Mouse (Mus musculus) splenic B cell, adult 2 months (primary cell): ENCODE results near the gene Gp9.
A peak's percentile ranks its signal among the peaks of the same experiment; 100 is the strongest.

ENCODE experiments used
- DNase-seq: peaks from one replicate; pipeline ENCODE4 v3.0.0-alpha.2; 2011; ENCODE audit warnings: low read depth, low spot score
- H3K27me3 ChIP-seq: 2 replicates; pipeline ENCODE4 v1.6.1; 2012; ENCODE audit warnings: mild to moderate bottlenecking, low read length, moderate library complexity, mixed read lengths; ENCODE audit not compliant: control insufficient read depth, poor library complexity, insufficient read depth, severe bottlenecking
- H3K36me3 ChIP-seq: 2 replicates; pipeline ENCODE4 v1.6.1; 2012; ENCODE audit warnings: mild to moderate bottlenecking, low read length, moderate library complexity, mixed read lengths; ENCODE audit not compliant: control insufficient read depth, poor library complexity, insufficient read depth, severe bottlenecking

Gene Gp9

GRCm38 (mm10) chr6:87777842-87778241, at the start of gene Gp9:
Gp9 (plus strand) TSS chr6:87778072.
- no peak for DNase-seq
- Histone ChIP-seq H3K27me3 (no peaks in the 10 kb centered on the region), H3K36me3 (no peaks in the 10 kb centered on the region)

- no peak for DNase-seq
- Histone ChIP-seq H3K36me3 (no peaks in the 10 kb centered on the region), H3K27me3 (no peaks in the 10 kb centered on the region)
Observed at GRCm38 (mm10) chr6:87728102-87728501, 49.8 kb upstream of the Gp9 start.

DNA sequence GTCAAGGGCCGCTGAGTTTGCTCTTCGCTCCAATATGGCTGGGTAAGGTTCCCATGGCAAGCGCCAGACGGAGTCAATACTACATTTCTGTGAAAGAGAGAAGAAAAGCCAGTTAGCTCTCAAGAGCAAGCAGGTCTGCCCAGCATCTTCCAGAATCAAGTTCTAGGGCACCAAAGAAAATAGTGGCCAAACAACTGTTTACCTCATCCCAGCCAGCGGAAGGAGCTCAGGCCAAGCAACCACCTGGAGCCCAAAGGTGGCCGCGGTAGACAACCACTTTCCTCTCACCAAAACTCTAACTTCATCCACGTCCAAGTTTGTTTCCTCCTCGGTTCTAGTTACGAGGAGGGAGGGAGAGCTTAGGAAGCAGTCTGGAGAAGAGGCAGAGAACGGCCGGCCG, 47.7 kb upstream of the Gp9 start:
- no peaks in the 10 kb centered on the region for H3K27me3 ChIP-seq
- no peaks in the 10 kb centered on the region for H3K36me3 ChIP-seq
- DNase-seq: no peak

- H3K27me3 ChIP-seq: no peaks in the 10 kb centered on the region
- H3K36me3 ChIP-seq: no peaks in the 10 kb centered on the region
- DNase-seq: no peak
Observed at GRCm38 (mm10) chr6:87730591-87731462, 47.0 kb upstream of the Gp9 start, which contains the start of gene Efcc1. Efcc1 (plus strand) TSS chr6:87730869.

- Histone ChIP-seq H3K27me3 (no peaks in the 10 kb centered on the region), H3K36me3 (no peaks in the 10 kb centered on the region)
- DNase-seq: no peak
Observed at GRCm38 (mm10) chr6:87731463-87732095, 46.3 kb upstream of the Gp9 start.

- DNase-seq: no peak
- Histone ChIP-seq H3K27me3 (no peaks in the 10 kb centered on the region), H3K36me3 (no peaks in the 10 kb centered on the region)
Observed at GRCm38 (mm10) chr6:87732151-87733011, 45.5 kb upstream of the Gp9 start.

GRCm38 (mm10) chr6:87733131-87733930, 44.5 kb upstream of the Gp9 start:
- no peak for DNase-seq
- H3K27me3 ChIP-seq: no peaks in the 10 kb centered on the region
- H3K36me3 ChIP-seq: no peaks in the 10 kb centered on the region

- Histone ChIP-seq H3K36me3 (no peaks in the 10 kb centered on the region), H3K27me3 (no peaks in the 10 kb centered on the region)
- DNase-seq: no peak
Observed at GRCm38 (mm10) chr6:87734136-87734535, 43.7 kb upstream of the Gp9 start.

GRCm38 (mm10) chr6:87736923-87737322, 40.9 kb upstream of the Gp9 start:
- H3K27me3 ChIP-seq: no peaks in the 10 kb centered on the region
- DNase-seq: no peak
- no peaks in the 10 kb centered on the region for H3K36me3 ChIP-seq

GRCm38 (mm10) chr6:87737921-87738626, 39.8 kb upstream of the Gp9 start:
- Histone ChIP-seq H3K27me3 (no peaks in the 10 kb centered on the region), H3K36me3 (no peaks in the 10 kb centered on the region)
- no peak for DNase-seq

DNA sequence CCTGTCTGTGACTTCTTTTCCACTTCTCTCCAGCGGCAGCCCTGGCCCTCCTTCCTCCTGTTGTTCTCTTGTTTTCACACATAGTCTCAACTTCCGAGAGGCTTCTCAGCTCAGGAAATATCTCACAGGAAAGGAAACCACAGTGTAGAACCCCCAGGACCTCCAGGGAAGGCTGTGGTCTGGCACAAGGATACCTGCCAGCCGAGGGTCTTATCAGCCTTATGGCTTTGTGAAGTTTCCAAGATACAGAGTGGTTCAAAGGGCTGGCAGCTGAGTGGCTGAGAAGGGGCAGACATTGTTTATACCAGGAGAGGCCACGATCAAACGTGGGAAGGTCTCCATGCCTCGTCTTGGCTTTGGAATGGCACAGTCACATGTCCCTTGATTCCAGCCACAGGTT, 38.0 kb upstream of the Gp9 start:
- H3K36me3 ChIP-seq: no peaks in the 10 kb centered on the region
- DNase-seq: no peak
- H3K27me3 ChIP-seq: no peaks in the 10 kb centered on the region

DNA sequence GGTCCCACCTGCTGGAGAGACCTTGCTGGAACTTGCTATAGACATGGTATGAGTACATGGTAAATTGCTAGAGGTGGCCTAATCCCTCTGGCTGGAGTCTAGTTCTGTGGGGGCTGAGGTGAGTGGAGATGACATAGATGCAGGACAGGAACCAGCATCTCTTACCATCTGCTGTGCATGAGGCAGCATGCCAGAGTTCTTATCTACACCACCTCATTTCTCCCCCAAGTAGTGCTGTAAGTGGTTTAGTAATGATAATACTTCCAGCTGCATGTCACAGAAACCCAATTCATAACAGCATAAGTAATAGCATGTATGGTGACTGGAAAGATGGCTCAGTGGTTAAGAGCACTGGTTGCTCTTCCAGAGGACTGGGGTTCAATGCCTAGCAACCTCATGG, 37.4 kb upstream of the Gp9 start:
- DNase-seq: no peak
- no peaks in the 10 kb centered on the region for H3K36me3 ChIP-seq
- no peaks in the 10 kb centered on the region for H3K27me3 ChIP-seq

DNA sequence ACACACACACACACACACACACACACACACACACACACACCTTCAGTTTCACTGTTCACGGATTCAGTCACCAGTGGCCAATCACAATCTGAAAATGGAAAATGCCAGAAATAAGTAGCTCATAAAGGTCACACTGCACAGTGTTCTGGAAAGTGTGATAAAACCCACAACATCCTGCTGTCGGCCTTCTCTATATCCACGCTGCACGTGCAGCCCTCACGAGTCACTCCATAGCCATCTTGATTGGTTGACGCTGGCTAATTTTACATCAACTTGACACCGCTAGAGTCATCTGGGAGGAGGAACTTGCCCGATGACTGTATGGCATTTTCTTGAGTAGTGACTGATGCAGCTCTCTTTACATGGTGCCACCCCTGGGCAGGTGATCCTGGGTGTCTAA, 35.9 kb upstream of the Gp9 start:
- DNase-seq: peak; percentile 29
- H3K36me3 ChIP-seq: no peaks in the 10 kb centered on the region

GRCm38 (mm10) chr6:87742804-87743203, 35.1 kb upstream of the Gp9 start:
- Histone ChIP-seq H3K27me3 (no peaks in the 10 kb centered on the region), H3K36me3 (no peaks in the 10 kb centered on the region)
- DNase-seq: peak; percentile 68

More for the DNA sequence above, 35.9 kb upstream of the Gp9 start:
- H3K27me3 ChIP-seq: no peaks in the 10 kb centered on the region
